9 mouse cellular contexts compared by ENCODE assay signal in genomic region chr1:172313613-172314411, GRCm38 (mm10). TPM values are rescaled to one million over a fixed set of nuclear protein-coding genes. Genes with fewer than 3 reads are reported as not detected.
DNase-seq lines count a peak whose midpoint lies in the region; ATAC-seq and TF ChIP-seq lines count a peak whose summit lies in the region.
"Had no signal": no experiment of that assay in that cellular context is flagged by ENCODE, and none has a peak within 500 bp of the region (broad histone marks: within the 10 kb centered on the region; RNA-seq: fewer than 3 reads in every experiment).

No protein-coding gene starts in this region.

- peak overlapping the region; percentile 96 for H3K4me2 ChIP-seq in kidney, embryonic 15.5 days
- H3K4me2 ChIP-seq in hindbrain, embryonic 11.5 days (replicated peaks; ENCODE audit: low read depth, low read length): peak overlapping the region; percentile 82
- peak overlapping the region; percentile 76 for H3K4me2 ChIP-seq in midbrain, embryonic 14.5 days (ENCODE audit: low read length)

- no peak overlapping the region for H3K9ac ChIP-seq in kidney, embryonic 15.5 days
- H3K9ac ChIP-seq in hindbrain, embryonic 11.5 days (ENCODE audit: low read depth, low read length): peak overlapping the region; percentile 73
- 0 out of 2 replicates have a peak overlapping the region, but pooled peaks have one; percentile 6 for H3K9ac ChIP-seq in midbrain, embryonic 14.5 days (replicated peaks; ENCODE audit: low read length)

- H3K4me1 ChIP-seq in kidney, embryonic 15.5 days: peaks cover 51% of the 10 kb centered on the region
- peaks cover 25% of the 10 kb centered on the region for H3K4me1 ChIP-seq in bone marrow macrophage, adult 2 months (ENCODE audit: control insufficient read depth, insufficient read depth, low read length)
- H3K4me1 ChIP-seq in hindbrain, embryonic 11.5 days (replicated peaks; ENCODE audit: control insufficient read depth, insufficient read depth, low read length): peaks cover 21% of the 10 kb centered on the region
- peaks cover 39% of the 10 kb centered on the region for H3K4me1 ChIP-seq in midbrain, embryonic 14.5 days (ENCODE audit: control insufficient read depth, insufficient read depth, low read length)
- peaks cover 13% of the 10 kb centered on the region; the same call in 1 of the 2 replicates for H3K4me1 ChIP-seq in kidney, adult 2 months (ENCODE audit: control insufficient read depth, insufficient read depth, low read length)

- 75% methylated on average over 10 of the region's 10 CpGs for WGBS in kidney, embryonic 15.5 days
- WGBS in hindbrain, embryonic 11.5 days: 71% methylated on average over 10 of the region's 10 CpGs
- 53% methylated on average over 10 of the region's 10 CpGs for WGBS in midbrain, embryonic 14.5 days
- 91% methylated on average over 10 of the region's 10 CpGs for whole genome bisulfite sequencing in kidney, adult 2 months

- H3K27me3 ChIP-seq in kidney, embryonic 15.5 days: no peaks in the 10 kb centered on the region
- H3K27me3 ChIP-seq in hindbrain, embryonic 11.5 days (ENCODE audit: control insufficient read depth, insufficient read depth, low read length): no peaks in the 10 kb centered on the region
- no peaks in the 10 kb centered on the region for H3K27me3 ChIP-seq in midbrain, embryonic 14.5 days (ENCODE audit: control insufficient read depth, insufficient read depth, low read length)
- H3K27me3 ChIP-seq in kidney, adult 2 months (replicated peaks; ENCODE audit: control insufficient read depth, insufficient read depth, low read length): no peaks in the 10 kb centered on the region

- no peak for ATAC-seq in kidney, embryonic 15.5 days (replicated peaks; ENCODE audit: low FRiP score)
- no peak for ATAC-seq in hindbrain, embryonic 11.5 days (ENCODE audit: low FRiP score)
- no peak for ATAC-seq in midbrain, embryonic 14.5 days (ENCODE audit: low FRiP score, low TSS enrichment)

- peak overlapping the region; percentile 68 for H3K4me3 ChIP-seq in kidney, embryonic 15.5 days (replicated peaks)
- H3K4me3 ChIP-seq in bone marrow macrophage, adult 2 months (ENCODE audit: insufficient read depth, low read length): peak overlapping the region; percentile 96
- H3K4me3 ChIP-seq in hindbrain, embryonic 11.5 days (ENCODE audit: low read depth, low read length): peak overlapping the region; percentile 75
- H3K4me3 ChIP-seq in midbrain, embryonic 14.5 days (replicated peaks; ENCODE audit: low read depth, low read length): peak overlapping the region; percentile 59; the same call in 1 of the 2 replicates
- no peak overlapping the region for H3K4me3 ChIP-seq in kidney, adult 2 months (ENCODE audit: insufficient read depth, low read depth, low read length)

- TF ChIP-seq CTCF in bone marrow macrophage, adult 2 months (IDR thresholded peaks at IDR 0.05; ENCODE audit: low read depth, low read length): no peak
- no peak for TF ChIP-seq CTCF in kidney, adult 2 months (conservative IDR thresholded peaks at IDR 0.05; ENCODE audit: insufficient read depth, insufficient read length, low read depth, low read length)

- no peak for TF ChIP-seq POLR2A in bone marrow macrophage, adult 2 months (IDR thresholded peaks at IDR 0.05; ENCODE audit: borderline replicate concordance, low read depth, low read length)
- TF ChIP-seq POLR2A in kidney, adult 2 months (IDR thresholded peaks at IDR 0.05; ENCODE audit: low read depth, low read length): no peak

- H3K27ac ChIP-seq in kidney, embryonic 15.5 days: no peak overlapping the region
- no peak overlapping the region; the same call in 1 of the 2 replicates for H3K27ac ChIP-seq in bone marrow macrophage, adult 2 months (ENCODE audit: insufficient read depth, low read depth, low read length)
- peak overlapping the region; percentile 63 for H3K27ac ChIP-seq in hindbrain, embryonic 11.5 days (ENCODE audit: low read depth, low read length)
- H3K27ac ChIP-seq in midbrain, embryonic 14.5 days (replicated peaks; ENCODE audit: low read depth, low read length): peak overlapping the region; percentile 67
- no peak overlapping the region for H3K27ac ChIP-seq in kidney, adult 2 months (ENCODE audit: insufficient read depth, low read depth, low read length)

- H3K36me3 ChIP-seq in kidney, embryonic 15.5 days: peaks cover 16% of the 10 kb centered on the region
- H3K36me3 ChIP-seq in hindbrain, embryonic 11.5 days (ENCODE audit: control insufficient read depth, insufficient read depth, low read length): no peaks in the 10 kb centered on the region
- H3K36me3 ChIP-seq in midbrain, embryonic 14.5 days (ENCODE audit: control insufficient read depth, insufficient read depth, low read length): peaks cover 12% of the 10 kb centered on the region; the same call in 1 of the 2 replicates
- no peaks in the 10 kb centered on the region for H3K36me3 ChIP-seq in kidney, adult 2 months (ENCODE audit: control insufficient read depth, insufficient read depth, low read length)

- H3K9me3 ChIP-seq in kidney, embryonic 15.5 days (replicated peaks): no peaks in the 10 kb centered on the region
- no peaks in the 10 kb centered on the region for H3K9me3 ChIP-seq in hindbrain, embryonic 11.5 days (ENCODE audit: control insufficient read depth, low read length)
- no peaks in the 10 kb centered on the region for H3K9me3 ChIP-seq in midbrain, embryonic 14.5 days (ENCODE audit: control insufficient read depth, low read length)

- DNase-seq in kidney, adult 18-20 months: no peak
- no peak for DNase-seq in hindbrain, embryonic 11.5 days (ENCODE audit: low spot score)
- DNase-seq in midbrain, embryonic 14.5 days: no peak
- no peak for DNase-seq in adrenal gland, postnatal 14 days
- DNase-seq in kidney, postnatal 36 days: no peak
- DNase-seq in kidney, adult 2 months: no peak

RNA-seq across cellular contexts. Expression of gene Kcnj9, which starts 15.3 kb away (rescaled TPM):
- polyA plus RNA-seq in kidney, embryonic 15.5 days (2015; fragmentation: Nextera tagmentation; extraction: Ambion mirVana): not detected in 2 replicates
- polyA plus RNA-seq in bone marrow macrophage, adult 2 months (2012; ENCODE audit: insufficient read depth, insufficient read length, missing spikeins): 1.8 and 2.2 TPM in 2 replicates
- polyA plus RNA-seq in hindbrain, embryonic 11.5 days (2014; fragmentation: Nextera tagmentation; extraction: Ambion mirVana): 0.17 and 0.46 TPM in 2 replicates
- polyA plus RNA-seq in midbrain, embryonic 14.5 days (2014; fragmentation: Nextera tagmentation; extraction: Ambion mirVana): 3.0 and 3.9 TPM in 2 replicates
- 0.07 and 0.30 TPM in 2 replicates for total RNA-seq in adrenal gland, postnatal 14 days (2021)
- polyA plus RNA-seq in kidney, adult 2 months (2012; rRNA removed): 0.06 and 0.11 TPM in 2 replicates
- total RNA-seq: MEL had no signal

RNA-seq across cellular contexts. Expression of gene Atp1a2, which starts 15.9 kb away (rescaled TPM):
- polyA plus RNA-seq in kidney, embryonic 15.5 days (2015; fragmentation: Nextera tagmentation; extraction: Ambion mirVana): 2.2 and 2.9 TPM in 2 replicates
- polyA plus RNA-seq in bone marrow macrophage, adult 2 months (2012; ENCODE audit: insufficient read depth, insufficient read length, missing spikeins): 0.15 and 0.36 TPM in 2 replicates
- polyA plus RNA-seq in hindbrain, embryonic 11.5 days (2014; fragmentation: Nextera tagmentation; extraction: Ambion mirVana): 1.9 and 2.6 TPM in 2 replicates
- polyA plus RNA-seq in midbrain, embryonic 14.5 days (2014; fragmentation: Nextera tagmentation; extraction: Ambion mirVana): 18.2 and 19.4 TPM in 2 replicates
- total RNA-seq in adrenal gland, postnatal 14 days (2021): 315 and 342 TPM in 2 replicates
- polyA plus RNA-seq in kidney, adult 2 months (2012; rRNA removed): 21.5 and 36.4 TPM in 2 replicates
- total RNA-seq: MEL had no signal

RNA-seq across cellular contexts. Expression of gene Kcnj10, which starts 27.2 kb away (rescaled TPM):
- 0.83 and 1.0 TPM in 2 replicates for polyA plus RNA-seq in kidney, embryonic 15.5 days (2015; fragmentation: Nextera tagmentation; extraction: Ambion mirVana)
- 52.3 and 58.4 TPM in 2 replicates for polyA plus RNA-seq in bone marrow macrophage, adult 2 months (2012; ENCODE audit: insufficient read depth, insufficient read length, missing spikeins)
- polyA plus RNA-seq in hindbrain, embryonic 11.5 days (2014; fragmentation: Nextera tagmentation; extraction: Ambion mirVana): 0.73 TPM in 2 replicates
- polyA plus RNA-seq in midbrain, embryonic 14.5 days (2014; fragmentation: Nextera tagmentation; extraction: Ambion mirVana): 1.5 TPM in 2 replicates
- total RNA-seq in adrenal gland, postnatal 14 days (2021): 0.70 and 0.79 TPM in 2 replicates
- polyA plus RNA-seq in kidney, adult 2 months (2012; rRNA removed): 17.0 and 17.1 TPM in 2 replicates

RNA-seq across cellular contexts. Expression of gene Igsf8, which starts 52.4 kb away (rescaled TPM):
- 48.9 and 54.4 TPM in 2 replicates for polyA plus RNA-seq in kidney, embryonic 15.5 days (2015; fragmentation: Nextera tagmentation; extraction: Ambion mirVana)
- 90.3 and 110 TPM in 2 replicates for polyA plus RNA-seq in bone marrow macrophage, adult 2 months (2012; ENCODE audit: insufficient read depth, insufficient read length, missing spikeins)
- polyA plus RNA-seq in hindbrain, embryonic 11.5 days (2014; fragmentation: Nextera tagmentation; extraction: Ambion mirVana): 123 and 136 TPM in 2 replicates
- polyA plus RNA-seq in midbrain, embryonic 14.5 days (2014; fragmentation: Nextera tagmentation; extraction: Ambion mirVana): 55.6 and 61.0 TPM in 2 replicates
- 23.9 and 26.1 TPM in 2 replicates for total RNA-seq in adrenal gland, postnatal 14 days (2021)
- 54.3 and 57.7 TPM in 2 replicates for polyA plus RNA-seq in kidney, adult 2 months (2012; rRNA removed)

RNA-seq across cellular contexts. Expression of gene Atp1a4, which starts 55.6 kb away (rescaled TPM):
- 0.05 TPM in 1 of 2 replicates, not detected in the other for polyA plus RNA-seq in kidney, embryonic 15.5 days (2015; fragmentation: Nextera tagmentation; extraction: Ambion mirVana)
- polyA plus RNA-seq in bone marrow macrophage, adult 2 months (2012; ENCODE audit: insufficient read depth, insufficient read length, missing spikeins): not detected in 2 replicates
- polyA plus RNA-seq in hindbrain, embryonic 11.5 days (2014; fragmentation: Nextera tagmentation; extraction: Ambion mirVana): 0.06 TPM in 1 of 2 replicates, not detected in the other
- polyA plus RNA-seq in midbrain, embryonic 14.5 days (2014; fragmentation: Nextera tagmentation; extraction: Ambion mirVana): not detected in 2 replicates
- 0.22 and 0.41 TPM in 2 replicates for total RNA-seq in adrenal gland, postnatal 14 days (2021)
- 0.09 and 0.11 TPM in 2 replicates for polyA plus RNA-seq in kidney, adult 2 months (2012; rRNA removed)
- total RNA-seq: MEL had no signal

Comparison
In these comparisons a context has a peak if more than half of its experiments do, and no peak if none do; other contexts are left out.
1. H3K27ac ChIP-seq: peak in hindbrain, embryonic 11.5 days (single experiment) and midbrain, embryonic 14.5 days (single experiment); none in kidney, embryonic 15.5 days (single experiment), bone marrow macrophage, adult 2 months (single experiment) and kidney, adult 2 months (single experiment).
2. Peak in every context shown above with its lines, with median percentiles within 50 percentile points of each other: H3K4me2 ChIP-seq.